Mouse (Mus musculus) erythroblast, embryonic 14.5 days (primary cell): ENCODE measurements around the gene Mplkip.

ENCODE experiments used
- GATA1 ChIP-seq: IDR thresholded peaks from 2 replicates; pipeline ENCODE4 v1.6.1; 2012; ENCODE audit warnings: low read length, inconsistent platforms, mixed read lengths
- TAL1 ChIP-seq: IDR thresholded peaks from 3 replicates; pipeline ENCODE4 v1.6.1; 2012; ENCODE audit warnings: low read length, inconsistent platforms, mixed read lengths

GRCm38 (mm10) chr13:17671122-17671521, 23.9 kb upstream of the Mplkip start:
- TF ChIP-seq GATA1 (no peak), TAL1 (no peak)
